Mouse (Mus musculus) liver, embryonic 13.5 days (tissue): Measurements from ENCODE around the gene Col8a2. TPM values are rescaled to one million over a fixed set of nuclear protein-coding genes. Genes with fewer than 3 reads are reported as not detected.

Experiments
- ATAC-seq: fragments of 200-750 bp; cut with Nextera tagmentation; 2 replicates; pipeline ENCODE4 v1.8.0; 2017; ENCODE audit warnings: low read depth, mild to moderate bottlenecking, moderate number of reproducible peaks, moderate library complexity
- DNase-seq: peaks from one replicate; pipeline ENCODE4 v3.0.0; 2022
- H3K27ac ChIP-seq: fragments of 300-500 bp; sonication (generic); 2 replicates; pipeline ENCODE4 v1.5.1; 2015; ENCODE audit warnings: moderate library complexity, mild to moderate bottlenecking, inconsistent platforms
- H3K27me3 ChIP-seq: fragments of 300-500 bp; sonication (generic); 2 replicates; pipeline ENCODE4 v1.6.1; 2015; ENCODE audit warnings: mild to moderate bottlenecking, inconsistent platforms
- H3K36me3 ChIP-seq: fragments of 300-500 bp; sonication (generic); 2 replicates; pipeline ENCODE4 v1.6.1; 2015; ENCODE audit warnings: mild to moderate bottlenecking, inconsistent platforms
- H3K4me1 ChIP-seq: fragments of 300-500 bp; sonication (generic); replicated peaks from 2 replicates; pipeline ENCODE4 v1.6.1; 2015; ENCODE audit warnings: inconsistent platforms
- H3K4me2 ChIP-seq: fragments of 300-500 bp; sonication (generic); 2 replicates; pipeline ENCODE4 v1.6.1; 2015; ENCODE audit warnings: inconsistent platforms, mild to moderate bottlenecking, moderate library complexity
- H3K4me3 ChIP-seq: fragments of 300-500 bp; sonication (generic); replicated peaks from 2 replicates; pipeline ENCODE4 v1.5.1; 2015; ENCODE audit warnings: mild to moderate bottlenecking, inconsistent platforms
- H3K9ac ChIP-seq: fragments of 300-500 bp; sonication (generic); 2 replicates; pipeline ENCODE4 v1.6.1; 2015; ENCODE audit warnings: mild to moderate bottlenecking, inconsistent platforms
- H3K9me3 ChIP-seq: fragments of 300-500 bp; sonication (generic); replicated peaks from 2 replicates; pipeline ENCODE4 v1.6.1; 2016; ENCODE audit warnings: inconsistent platforms
- WGBS: fragments of 180-500 bp; shearing (Covaris S2); methylation state at CpG from one replicate; pipeline ENCODE4 v1.1.7; 2015; ENCODE audit not compliant: insufficient replicate concordance; 5-methylcytosine and 5-hydroxymethylcytosine counted together
- polyA plus RNA-seq: library from polyadenylated mRNA; unstranded; fragments of >200 nt; fragmentation: Nextera tagmentation; extraction: Ambion mirVana; gene quantifications from 2 replicates; pipeline ENCODE4 v1.2.1, GENCODE M21; 2015

The Col8a2 gene
- polyA plus RNA-seq, 1 experiment from 2014 or later, result 0.99 TPM

DNA sequence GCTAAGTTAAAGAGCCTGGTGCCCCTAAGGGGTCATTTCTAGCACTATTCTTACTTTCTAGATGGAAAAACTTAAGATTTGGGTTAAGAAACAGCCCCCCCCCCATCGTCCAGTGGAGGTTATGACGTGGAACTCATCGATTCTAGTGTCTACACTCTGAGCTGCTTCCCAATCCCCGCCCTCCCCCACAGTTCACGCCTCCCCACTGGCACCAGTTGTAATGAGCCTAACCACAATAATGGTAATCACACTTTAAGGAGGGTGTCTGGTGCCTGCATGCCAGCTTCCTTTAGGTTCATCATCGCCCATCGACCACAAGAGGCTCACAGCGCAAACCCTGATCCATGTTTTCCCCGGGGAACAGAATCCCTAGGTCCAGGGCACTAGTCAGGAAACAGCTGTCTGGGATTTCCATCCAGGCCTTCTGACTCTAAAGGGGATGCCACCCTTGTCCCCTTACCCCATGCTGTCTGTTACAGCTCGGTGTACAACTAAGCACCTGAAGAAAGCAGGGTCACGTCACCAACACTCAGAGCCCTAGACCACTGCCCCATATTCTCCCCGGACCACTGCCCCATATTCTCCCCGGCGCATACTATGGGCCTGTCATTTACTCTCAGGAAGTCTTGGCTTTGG, 32.8 kb upstream of the Col8a2 start:
- peaks cover 76% of the 10 kb centered on the region for H3K4me1 ChIP-seq
- 0 out of 2 replicates have a peak overlapping the region, but pooled peaks have one; percentile 92 for H3K9ac ChIP-seq
- 64% methylated on average over 14 of the region's 14 CpGs for WGBS
- no peaks in the 10 kb centered on the region for H3K9me3 ChIP-seq
- no peak for DNase-seq
- peak overlapping the region; percentile 98 for H3K4me2 ChIP-seq
- H3K27ac ChIP-seq, result no peak overlapping the region
- H3K36me3 ChIP-seq, result no peaks in the 10 kb centered on the region
- H3K4me3 ChIP-seq, result 0 out of 2 replicates have a peak overlapping the region, but pooled peaks have one; percentile 83
- ATAC-seq, result no peak
- peaks cover 32% of the 10 kb centered on the region for H3K27me3 ChIP-seq

GRCm38 (mm10) chr4:126254315-126255112, 32.1 kb upstream of the Col8a2 start:
- Histone ChIP-seq H3K36me3 (no peaks in the 10 kb centered on the region), H3K9me3 (no peaks in the 10 kb centered on the region), H3K4me1 (peaks cover 83% of the 10 kb centered on the region), H3K27me3 (peaks cover 40% of the 10 kb centered on the region), H3K27ac (no peak overlapping the region), H3K9ac (peak overlapping the region; percentile 92), H3K4me3 (peak overlapping the region; percentile 83), H3K4me2 (peak overlapping the region; percentile 98)
- no peak for DNase-seq
- 41% methylated on average over 9 of the region's 9 CpGs for WGBS
- ATAC-seq, result no peak

GRCm38 (mm10) chr4:126255113-126256001, 31.2 kb upstream of the Col8a2 start:
- peak overlapping the region; percentile 79 for H3K27ac ChIP-seq
- no peaks in the 10 kb centered on the region for H3K36me3 ChIP-seq
- peak overlapping the region; percentile 83 for H3K4me3 ChIP-seq
- H3K4me2 ChIP-seq, result peak overlapping the region; percentile 98
- H3K27me3 ChIP-seq, result peaks cover 48% of the 10 kb centered on the region
- ATAC-seq, result 0 out of 2 replicates have a peak, but pooled peaks have one; percentile 6
- H3K9ac ChIP-seq, result peak overlapping the region; percentile 92
- peak; percentile 16 for DNase-seq
- H3K4me1 ChIP-seq, result peaks cover 89% of the 10 kb centered on the region
- 2% methylated on average over 50 of the region's 50 CpGs for WGBS
- no peaks in the 10 kb centered on the region for H3K9me3 ChIP-seq

- H3K9ac ChIP-seq, result peak within 1 kb of the TSS; percentile 92
- H3K27ac ChIP-seq, result peak within 1 kb of the TSS; percentile 79
These were observed 30.3 kb upstream of the Col8a2 start, which contains the start of gene Map7d1 for GRCm38 (mm10) chr4:126256131-126256791. TSS of gene Map7d1 (minus strand) at chr4:126256343.

DNA sequence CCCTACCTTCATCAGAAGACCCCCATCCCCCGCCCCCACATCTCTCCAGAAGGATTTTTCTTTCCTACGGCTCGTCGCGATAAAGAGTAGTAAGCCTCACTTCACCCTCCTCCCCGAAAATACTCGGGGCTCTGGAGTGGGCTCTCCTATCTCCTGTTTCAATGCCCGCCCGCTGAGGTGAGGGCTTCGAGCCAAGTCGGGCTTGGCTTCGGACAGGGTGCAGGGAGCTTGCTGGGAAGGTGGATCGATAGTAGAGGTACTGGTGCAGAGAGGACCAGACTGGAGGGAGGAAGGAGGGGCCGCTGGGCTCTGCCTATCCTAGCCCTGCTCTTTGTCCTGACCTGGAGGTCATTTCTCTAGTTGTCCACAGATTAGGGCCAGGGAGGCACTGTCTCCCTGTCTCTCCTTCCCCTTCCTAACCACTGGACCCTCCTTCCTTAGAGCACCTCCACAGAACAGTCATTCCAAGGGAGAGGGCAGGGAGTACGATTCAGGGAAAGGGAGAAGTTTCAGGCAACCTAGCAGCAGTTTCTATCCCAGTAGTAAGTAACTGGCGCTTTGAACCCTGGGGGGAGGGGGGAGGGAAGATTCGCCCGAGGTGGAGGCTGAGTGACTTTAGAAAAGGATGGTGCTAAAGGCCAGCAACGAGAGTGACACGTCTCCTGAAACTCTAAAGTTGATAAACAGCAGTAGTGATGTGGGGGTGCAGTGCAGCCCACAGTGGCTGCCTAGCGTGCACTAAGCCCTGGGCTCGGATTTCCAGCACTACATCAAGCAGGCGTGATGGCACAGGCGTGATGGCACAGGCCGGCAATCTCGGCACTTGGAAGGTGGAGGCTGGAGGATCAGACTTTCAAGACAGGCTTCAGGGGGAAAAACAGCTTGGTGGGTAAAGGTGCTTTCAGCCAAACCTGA, 29.4 kb upstream of the Col8a2 start:
- no peaks in the 10 kb centered on the region for H3K9me3 ChIP-seq
- H3K4me1 ChIP-seq, result peaks cover 88% of the 10 kb centered on the region
- ATAC-seq (peak; percentile 11; the same call in 1 of the 2 replicates), DNase-seq (no peak)
- WGBS, result 13% methylated on average over 26 of the region's 26 CpGs
- H3K27ac ChIP-seq, result peak overlapping the region; percentile 79
- H3K9ac ChIP-seq, result peak overlapping the region; percentile 92
- H3K27me3 ChIP-seq, result peaks cover 49% of the 10 kb centered on the region
- peak overlapping the region; percentile 98 for H3K4me2 ChIP-seq
- no peaks in the 10 kb centered on the region for H3K36me3 ChIP-seq
- H3K4me3 ChIP-seq, result peak overlapping the region; percentile 83

More at GRCm38 (mm10) chr4:126256131-126256791, 30.3 kb upstream of the Col8a2 start, which contains the start of gene Map7d1:
- H3K4me3 ChIP-seq, result peak within 1 kb of the TSS; percentile 83
- H3K36me3 ChIP-seq, result no peaks in the 10 kb centered on the region
- DNase-seq (peak; percentile 81), ATAC-seq (peak; percentile 81)
- H3K4me1 ChIP-seq, result peaks cover 90% of the 10 kb centered on the region
- WGBS, result under 1% methylated on average over 59 of the region's 59 CpGs
- peak within 1 kb of the TSS; percentile 98 for H3K4me2 ChIP-seq
- H3K9me3 ChIP-seq, result no peaks in the 10 kb centered on the region
- peaks cover 49% of the 10 kb centered on the region for H3K27me3 ChIP-seq

DNA sequence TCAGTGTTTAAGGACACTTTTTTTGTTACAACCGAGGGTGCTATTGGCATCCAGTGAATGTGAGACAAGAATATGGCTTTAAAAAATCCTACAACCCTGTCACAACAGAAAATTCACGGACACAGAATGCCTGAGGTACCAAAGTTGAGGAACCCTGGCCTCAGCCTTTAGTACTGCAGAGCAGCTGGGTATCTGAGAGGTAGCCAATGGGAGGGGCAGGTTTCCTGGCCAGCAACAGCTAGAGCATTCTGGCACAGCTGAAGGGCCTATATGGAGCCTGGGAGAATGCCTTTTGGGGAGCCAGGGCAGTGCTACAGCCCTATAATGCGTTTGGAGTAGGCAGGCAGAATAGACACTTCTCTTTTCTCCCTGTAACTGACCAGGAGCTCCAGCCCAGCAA, 27.5 kb upstream of the Col8a2 start:
- H3K27ac ChIP-seq, result peak overlapping the region; percentile 81
- peaks cover 83% of the 10 kb centered on the region for H3K4me1 ChIP-seq
- ATAC-seq, result no peak
- H3K27me3 ChIP-seq, result peaks cover 49% of the 10 kb centered on the region
- no peaks in the 10 kb centered on the region for H3K36me3 ChIP-seq
- no peak overlapping the region for H3K4me3 ChIP-seq
- no peaks in the 10 kb centered on the region for H3K9me3 ChIP-seq
- WGBS, result 21% methylated on average over 3 of the region's 3 CpGs
- H3K9ac ChIP-seq, result peak overlapping the region; percentile 8; the same call in 1 of the 2 replicates
- no peak for DNase-seq
- peak overlapping the region; percentile 76; the same call in 1 of the 2 replicates for H3K4me2 ChIP-seq

GRCm38 (mm10) chr4:126259523-126260160, 27.0 kb upstream of the Col8a2 start:
- Histone ChIP-seq H3K36me3 (no peaks in the 10 kb centered on the region), H3K27ac (peak overlapping the region; percentile 81), H3K4me1 (peaks cover 77% of the 10 kb centered on the region), H3K4me3 (peak overlapping the region; percentile 42), H3K9ac (peak overlapping the region; percentile 65; the same call in 1 of the 2 replicates), H3K9me3 (no peaks in the 10 kb centered on the region), H3K27me3 (peaks cover 45% of the 10 kb centered on the region), H3K4me2 (peak overlapping the region; percentile 76)
- under 1% methylated on average over 15 of the region's 15 CpGs for WGBS
- ATAC-seq (no peak), DNase-seq (peak; percentile 47)

DNA sequence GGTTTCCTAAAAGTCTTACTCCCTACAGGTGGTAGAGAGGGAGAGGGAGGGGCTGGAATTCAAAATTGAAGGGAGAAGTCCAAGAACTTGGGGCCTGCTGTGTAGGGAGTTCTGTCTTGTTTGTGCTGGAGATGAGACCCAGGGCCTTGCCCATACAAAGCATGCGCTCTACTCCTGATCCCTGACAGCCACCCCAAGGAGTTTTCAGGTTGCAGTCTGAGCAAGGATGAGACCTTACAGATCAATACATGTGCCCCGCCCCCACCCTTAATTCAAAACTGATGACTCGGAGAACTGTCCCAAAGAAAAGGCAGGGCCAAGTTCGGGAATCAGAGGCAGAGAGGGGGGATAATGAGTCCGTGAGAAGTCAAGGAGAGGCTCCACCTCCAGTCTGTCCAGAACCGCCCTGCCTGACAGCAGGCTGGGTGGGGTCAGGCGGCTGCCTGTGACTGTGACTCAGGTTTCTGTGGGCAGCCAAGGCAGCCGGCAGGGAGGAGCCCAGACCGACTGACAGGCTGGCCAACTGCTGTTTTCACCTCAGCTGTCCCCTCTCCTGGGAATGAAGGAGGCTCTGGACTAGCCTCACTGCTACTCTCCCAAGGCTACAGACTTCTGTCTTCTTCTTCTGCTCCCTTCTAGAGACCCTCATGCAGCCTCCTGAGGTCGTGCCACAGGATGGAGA, 25.9 kb upstream of the Col8a2 start:
- H3K4me2 ChIP-seq, result peak overlapping the region; percentile 76
- DNase-seq (peak; percentile 85), ATAC-seq (peak; percentile 80)
- H3K4me1 ChIP-seq, result peaks cover 67% of the 10 kb centered on the region
- 5% methylated on average over 10 of the region's 10 CpGs for WGBS
- peak overlapping the region; percentile 65 for H3K9ac ChIP-seq
- H3K27ac ChIP-seq, result peak overlapping the region; percentile 91
- H3K36me3 ChIP-seq, result no peaks in the 10 kb centered on the region
- no peaks in the 10 kb centered on the region for H3K9me3 ChIP-seq
- H3K27me3 ChIP-seq, result peaks cover 35% of the 10 kb centered on the region
- H3K4me3 ChIP-seq, result peak overlapping the region; percentile 42

- Histone ChIP-seq H3K9me3 (no peaks in the 10 kb centered on the region), H3K27me3 (peaks cover 35% of the 10 kb centered on the region), H3K9ac (peak overlapping the region; percentile 65), H3K4me3 (peak overlapping the region; percentile 42), H3K36me3 (no peaks in the 10 kb centered on the region), H3K4me1 (peaks cover 63% of the 10 kb centered on the region), H3K4me2 (peak overlapping the region; percentile 76), H3K27ac (peak overlapping the region; percentile 91)
- WGBS, result 58% methylated on average over 6 of the region's 6 CpGs
- peak; percentile 1; the same call in 1 of the 2 replicates for ATAC-seq
- no peak for DNase-seq
These were observed 25.3 kb upstream of the Col8a2 start for GRCm38 (mm10) chr4:126261266-126261665.
